Mouse (Mus musculus) embryo, embryonic 10 days (tissue): ENCODE data around the gene Trpm5.

ENCODE experiments used
- DNase-seq: peaks from one replicate; pipeline ENCODE4 v3.0.0-alpha.2; 2015; ENCODE audit warnings: low spot score

The Trpm5 gene

DNA sequence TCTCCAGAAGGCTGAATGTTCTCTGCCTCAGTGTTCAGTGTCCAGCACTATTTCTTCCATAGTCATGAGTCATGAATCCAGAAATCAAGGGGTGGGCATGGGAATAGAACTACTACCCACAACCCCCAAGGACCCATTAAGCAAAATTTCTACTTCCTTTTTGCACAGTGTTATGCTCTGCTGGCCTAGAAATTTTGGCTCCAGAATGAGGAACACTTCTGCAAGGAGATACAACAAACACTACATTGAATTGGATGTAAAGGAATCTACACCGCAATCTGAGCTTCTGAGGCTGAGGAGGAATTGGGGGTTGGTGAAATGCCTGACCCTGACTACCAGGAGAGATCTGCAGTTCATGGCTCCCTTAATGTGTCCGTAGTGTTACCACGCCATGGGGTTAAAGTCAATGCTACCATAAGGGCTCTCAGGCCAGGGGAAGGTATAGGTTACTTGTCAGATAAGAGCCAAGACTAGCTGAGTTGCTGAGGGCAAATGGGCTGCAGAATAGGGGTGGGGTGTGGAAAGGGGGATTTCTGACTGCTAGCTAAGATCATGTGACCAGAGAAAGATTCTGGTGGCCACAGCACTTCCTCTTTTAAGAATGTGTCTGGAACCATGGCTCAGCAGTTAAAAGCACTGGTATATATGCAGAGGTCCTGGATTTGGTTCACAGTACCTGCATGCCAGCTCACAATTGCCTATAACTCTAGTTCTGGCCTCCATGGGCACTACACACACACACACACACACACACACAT lies 56.1 kb downstream of the Trpm5 start:
- DNase-seq: no peak

DNA sequence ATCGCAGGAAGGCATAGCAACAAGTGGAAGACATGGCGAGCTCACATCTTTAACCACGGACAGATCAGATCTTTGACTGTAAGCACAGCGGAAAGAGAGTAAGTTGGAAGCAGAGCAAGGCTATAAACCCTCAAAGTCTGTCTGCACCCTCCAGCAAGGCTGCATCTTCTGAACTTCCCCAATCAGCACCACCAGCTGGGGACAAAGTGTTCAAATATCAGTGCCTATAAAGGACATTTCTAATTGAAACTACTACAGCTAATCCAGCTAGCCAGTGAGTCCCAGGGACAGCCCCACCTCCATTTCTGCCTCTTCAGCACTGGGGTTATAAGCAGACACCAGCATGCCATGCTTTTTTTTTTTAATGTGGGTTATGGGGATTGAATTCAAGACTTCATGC lies 57.1 kb downstream of the Trpm5 start:
- DNase-seq: no peak

DNA sequence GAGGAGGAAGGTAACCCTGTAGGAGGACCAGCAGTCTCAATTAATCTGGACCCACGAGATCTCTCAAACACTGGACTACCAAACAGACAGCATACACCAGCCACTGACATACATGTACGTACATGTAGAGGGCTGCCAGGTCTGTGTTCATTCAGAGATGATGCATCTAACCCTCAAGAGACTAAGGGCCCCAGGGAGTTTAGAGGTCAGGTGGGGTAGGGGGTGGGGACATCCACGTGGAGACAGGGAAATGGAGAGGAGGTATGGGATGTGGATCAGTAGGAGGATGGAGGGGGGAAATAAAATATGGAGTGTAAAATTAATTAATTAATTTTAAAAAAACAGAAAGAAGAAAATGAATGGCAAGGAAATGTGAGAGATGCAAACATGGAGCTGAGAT lies 57.7 kb downstream of the Trpm5 start:
- DNase-seq: no peak

DNA sequence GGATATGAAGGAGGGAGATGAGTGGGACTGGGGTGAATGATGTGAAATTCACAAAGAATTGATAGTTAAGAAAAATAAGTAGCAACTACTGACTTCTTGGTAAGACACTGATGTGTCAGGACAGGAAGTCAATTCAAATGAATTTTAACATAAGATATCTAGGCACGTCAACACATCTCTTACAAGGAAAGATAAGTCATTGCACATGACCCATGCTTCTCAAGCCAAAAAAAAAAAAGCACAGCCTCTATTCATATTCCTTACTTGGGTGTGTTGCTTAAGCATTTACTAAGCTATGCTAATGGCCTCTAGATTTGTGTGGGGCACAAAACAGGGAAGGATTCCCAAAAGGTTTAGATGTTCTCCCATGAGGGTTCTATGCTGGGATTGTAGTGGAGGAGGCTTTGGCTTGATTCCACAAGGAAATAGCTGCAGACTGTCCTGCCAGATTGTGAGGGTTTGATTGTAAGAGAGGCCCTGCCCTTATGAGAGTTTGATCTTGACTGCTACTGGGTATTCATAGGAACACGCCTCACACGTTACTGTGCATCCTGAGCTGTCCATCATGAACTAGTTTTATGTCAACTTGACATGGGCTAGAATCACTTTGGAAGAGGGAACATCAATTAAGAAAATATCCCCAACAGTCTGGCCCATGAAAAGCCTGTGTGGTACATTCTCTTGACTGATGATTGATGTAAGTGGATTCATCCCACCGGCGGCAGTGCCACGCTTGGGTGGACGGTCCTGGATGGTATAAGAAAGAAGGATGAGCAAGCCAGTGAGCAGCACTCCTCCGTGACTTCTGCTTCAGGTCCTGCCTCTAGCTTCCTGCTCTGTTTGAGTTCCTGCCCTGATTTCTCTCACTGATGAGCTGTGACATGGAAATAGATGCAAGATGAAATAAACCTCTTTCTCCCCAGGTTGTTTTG lies 59.7 kb downstream of the Trpm5 start:
- DNase-seq: no peak

DNA sequence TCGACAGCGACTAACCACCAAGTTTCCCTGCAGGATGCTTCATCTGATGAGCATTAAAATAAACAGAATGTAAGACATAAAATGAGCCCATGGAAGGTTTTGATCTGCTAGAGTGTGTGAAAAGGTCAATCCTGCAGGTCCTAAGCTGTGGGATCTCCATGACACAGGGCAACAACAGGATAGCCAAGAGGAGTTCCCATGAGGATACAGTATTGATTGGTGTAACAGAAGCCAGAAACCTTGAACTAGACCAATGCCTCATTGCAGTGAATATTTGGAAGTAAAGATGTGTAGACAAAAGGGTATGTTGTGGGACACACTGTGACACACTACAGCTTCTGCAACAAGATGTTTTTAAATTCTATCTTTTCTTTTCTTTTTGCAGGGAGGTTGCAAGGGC lies 60.3 kb downstream of the Trpm5 start:
- DNase-seq: no peak

DNA sequence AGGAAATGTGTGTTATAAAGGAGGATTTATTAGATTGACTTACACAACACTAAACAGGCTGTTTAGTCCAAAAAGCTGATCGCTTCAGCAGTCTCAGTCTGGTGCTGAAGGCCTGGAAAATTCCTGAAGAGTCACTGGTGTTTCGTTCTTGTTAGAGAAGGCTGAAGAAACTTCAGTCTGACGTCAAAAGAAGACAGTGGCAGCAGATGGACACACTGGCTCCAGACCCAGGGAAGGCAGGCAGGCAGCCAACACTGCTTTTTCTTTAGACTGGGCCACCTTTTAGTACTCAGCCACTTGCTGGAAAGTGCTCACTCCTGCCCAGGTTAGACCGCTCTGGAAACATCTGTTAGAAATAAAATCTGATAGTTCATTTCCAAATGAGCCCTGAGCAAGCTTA lies 60.9 kb downstream of the Trpm5 start:
- no peak for DNase-seq

DNA sequence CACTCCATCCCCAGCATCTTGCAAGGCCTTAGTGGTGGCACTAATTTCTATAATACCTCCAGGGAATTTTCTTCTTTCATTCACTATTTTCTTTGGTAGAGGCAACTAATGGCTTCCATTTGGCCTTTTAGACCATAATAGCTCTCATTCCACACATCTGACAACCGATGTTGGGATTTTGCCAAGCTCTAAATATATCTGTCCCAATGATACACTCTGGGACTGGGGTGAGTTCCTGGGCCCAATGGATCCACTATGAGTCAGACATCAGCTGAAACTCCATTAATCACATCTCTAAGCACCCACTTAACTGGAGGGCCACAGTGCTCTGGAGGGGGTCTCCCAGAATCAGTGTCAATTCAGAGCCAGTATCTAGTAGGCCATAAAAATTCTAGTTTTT lies 62.6 kb downstream of the Trpm5 start:
- DNase-seq: no peak

DNA sequence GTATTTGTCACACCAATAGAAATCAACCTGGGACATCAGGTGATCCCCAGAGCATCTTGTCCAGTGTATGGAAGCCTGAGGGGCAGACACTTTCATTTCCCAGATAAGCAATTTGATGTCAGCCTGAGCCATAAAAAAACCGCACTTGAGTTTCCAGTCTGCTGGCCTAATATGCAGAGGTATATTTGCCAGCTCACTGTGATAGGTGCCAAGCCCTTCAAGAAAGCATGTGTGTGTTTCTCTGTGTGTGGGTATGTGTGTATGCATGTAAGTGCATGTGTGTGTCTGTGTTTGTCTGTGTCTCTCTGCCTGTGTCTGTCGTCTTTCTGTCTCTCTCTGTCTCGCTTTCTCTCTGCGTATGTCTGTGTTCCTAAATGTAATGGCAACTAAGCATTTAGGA lies 67.2 kb downstream of the Trpm5 start:
- DNase-seq: no peak

DNA sequence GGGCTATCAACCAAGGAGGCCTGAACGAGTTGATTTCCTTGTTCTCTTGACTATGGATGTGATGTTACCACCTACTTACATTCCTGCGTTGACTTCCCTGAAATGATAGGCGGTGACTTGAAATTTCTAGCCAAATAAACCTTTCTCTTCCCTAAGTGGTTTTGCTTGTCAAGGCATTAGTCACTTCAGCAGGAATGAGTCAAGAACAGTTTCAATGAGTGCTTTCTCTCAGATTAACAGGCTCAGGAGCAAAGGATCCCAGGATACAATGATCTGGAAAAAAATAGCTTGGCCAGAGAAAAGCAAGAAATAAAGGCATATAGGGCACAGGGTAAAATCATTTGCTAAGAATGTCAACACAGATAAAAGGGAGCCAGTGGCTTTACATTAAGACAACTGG lies 68.9 kb downstream of the Trpm5 start:
- no peak for DNase-seq

DNA sequence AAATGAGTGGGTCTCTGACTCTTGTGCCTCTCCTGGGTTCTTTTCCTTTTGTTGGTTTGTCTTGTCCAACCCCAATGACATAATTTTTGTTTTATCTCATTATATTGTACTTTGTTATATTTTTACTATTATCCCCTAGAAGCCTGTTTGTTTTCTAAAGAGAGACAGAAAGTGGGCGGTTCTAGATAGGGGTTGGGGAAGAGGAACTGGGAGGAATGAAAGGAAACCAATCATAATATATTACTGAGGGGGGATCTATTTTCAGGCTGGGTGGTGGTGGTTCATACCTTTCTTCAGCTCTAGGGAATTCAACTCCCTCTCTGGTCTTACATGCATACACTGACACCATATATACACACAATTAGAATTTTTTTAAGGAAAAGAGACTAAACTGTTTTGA lies 70.1 kb downstream of the Trpm5 start:
- no peak for DNase-seq

DNA sequence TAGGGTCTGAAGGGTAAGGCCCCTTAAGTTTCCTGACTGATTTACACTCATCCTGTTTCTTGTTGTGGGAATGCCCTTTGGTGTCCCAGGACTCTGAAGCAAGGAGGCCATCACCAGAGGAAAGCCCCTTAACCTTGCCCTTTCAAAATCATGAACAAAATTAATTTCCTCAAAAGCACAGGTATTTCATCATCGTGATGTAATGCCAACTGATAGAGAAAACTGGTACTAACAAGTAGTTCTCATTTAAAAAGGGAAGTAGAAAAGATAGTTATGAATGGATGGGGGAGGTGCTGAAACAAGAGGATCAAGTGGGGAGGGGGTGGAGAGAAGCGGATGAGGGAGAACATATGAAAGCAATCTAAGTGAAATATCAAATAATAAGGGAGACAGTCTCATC lies 70.9 kb downstream of the Trpm5 start:
- no peak for DNase-seq

DNA sequence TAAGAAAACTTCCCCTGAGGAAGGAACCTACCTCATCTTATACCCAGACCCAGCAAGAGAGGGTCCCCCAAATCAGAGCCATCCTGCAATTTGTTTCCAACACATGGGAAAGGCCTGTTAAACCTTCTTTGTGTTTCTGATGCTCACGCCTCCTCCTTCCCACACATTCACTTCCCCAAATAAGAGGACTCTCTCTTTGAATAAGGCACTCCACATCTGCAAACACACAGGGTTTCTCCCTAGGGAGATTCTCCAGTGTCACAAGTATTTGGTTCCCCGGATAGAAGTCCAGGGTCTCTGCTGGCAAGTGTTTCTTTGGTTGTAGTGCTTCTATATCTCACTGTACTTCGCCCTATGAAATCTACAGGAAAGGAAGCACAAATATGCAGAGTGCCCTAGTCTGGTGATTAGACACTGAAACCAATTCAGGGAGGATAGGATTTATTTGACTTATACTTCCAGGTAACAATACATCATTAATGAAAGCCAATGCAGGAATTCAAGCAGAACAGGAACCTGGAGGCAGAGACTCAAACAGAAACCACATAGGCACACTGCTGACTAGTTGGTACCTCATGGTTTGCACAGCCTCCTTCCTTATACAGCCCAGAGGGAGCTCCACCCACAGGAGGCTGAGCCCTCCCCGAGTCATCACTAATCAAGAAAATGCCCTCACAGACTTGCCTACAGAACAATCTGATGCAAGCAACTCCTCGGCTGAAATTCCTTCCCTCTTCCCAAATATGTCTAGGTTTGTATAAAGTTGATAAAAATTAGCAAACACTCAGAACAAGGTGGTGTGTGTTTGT lies 72.9 kb downstream of the Trpm5 start:
- no peak for DNase-seq

DNA sequence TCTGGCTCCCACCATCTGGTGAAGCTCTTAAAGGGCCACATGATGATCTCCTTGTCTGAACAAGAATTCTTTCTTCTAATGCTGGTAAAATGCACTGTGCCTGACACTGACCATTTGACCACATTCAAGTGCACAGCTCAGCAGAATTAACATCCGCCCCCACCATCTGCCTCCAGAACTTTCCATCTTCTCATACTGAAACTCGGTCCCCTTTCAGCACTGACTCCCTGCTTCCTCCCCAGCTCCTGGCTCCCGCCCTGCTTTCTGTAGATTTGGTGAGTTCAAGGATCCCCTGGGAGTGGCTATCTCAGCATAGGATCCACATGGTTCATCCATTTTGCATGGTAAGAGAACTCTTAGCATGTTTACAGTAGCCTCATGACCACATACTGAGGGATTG lies 73.7 kb downstream of the Trpm5 start:
- no peak for DNase-seq

DNA sequence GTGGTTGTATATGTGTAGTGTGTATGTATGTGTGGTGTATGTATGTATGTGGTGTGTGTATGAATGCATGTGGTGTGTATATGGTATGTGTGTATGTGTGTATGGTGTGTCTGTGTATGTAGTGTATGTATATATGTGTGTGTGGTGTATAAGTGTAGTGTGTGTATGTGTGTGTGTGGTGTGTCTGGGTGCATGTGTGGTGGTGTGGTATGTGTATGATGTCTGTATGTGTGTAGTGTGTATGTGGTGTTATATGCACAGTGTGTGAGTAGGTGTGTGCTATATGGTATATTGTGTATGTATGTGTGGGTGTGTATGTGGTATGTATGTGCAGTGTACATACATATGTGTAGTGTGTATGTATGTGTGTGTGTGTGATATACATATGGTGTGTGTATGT lies 74.4 kb downstream of the Trpm5 start:
- no peak for DNase-seq
